ENCODE assay signal across 9 mouse cellular contexts in genomic region chr12:51865790-51866179, GRCm38 (mm10). TPM values are rescaled to one million over a fixed set of nuclear protein-coding genes. Genes with fewer than 3 reads are reported as not detected.
DNase-seq lines count a peak whose midpoint lies in the region; ATAC-seq lines count a peak whose summit lies in the region.
"Had no signal": no experiment of that assay in that cellular context is flagged by ENCODE, and none has a peak within 500 bp of the region (broad histone marks: within the 10 kb centered on the region; RNA-seq: fewer than 3 reads in every experiment).

No protein-coding gene starts in this region.

- DNase-seq in ovary, postnatal 36 days (ENCODE audit: low spot score), result peak; percentile 23
- no peak for DNase-seq in ovary, postnatal 10 days (ENCODE audit: low spot score)
- DNase-seq in heart, adult 8-10 months (ENCODE audit: low spot score), result peak; percentile 36
- peak; percentile 27 for DNase-seq in kidney, postnatal 14 days
- peak; percentile 27 for DNase-seq in thymus, postnatal 4 days
- no peak for DNase-seq in spleen, postnatal 4 days (ENCODE audit: low spot score in 2 of 2)

- H3K4me1 ChIP-seq in brown adipose tissue, adult 24 weeks (ENCODE audit: control insufficient read depth, insufficient read depth, insufficient read length, low read length), result peaks cover 11% of the 10 kb centered on the region
- H3K4me1 ChIP-seq in midbrain, embryonic 12.5 days, result peaks cover 25% of the 10 kb centered on the region

- no peaks in the 10 kb centered on the region for H3K9me3 ChIP-seq in midbrain, embryonic 12.5 days

- H3K4me3 ChIP-seq in brown adipose tissue, adult 24 weeks (ENCODE audit: insufficient read depth, low read depth, low read length), result no peak overlapping the region
- H3K4me3 ChIP-seq in midbrain, embryonic 12.5 days, result no peak overlapping the region
- H3K4me3 ChIP-seq: erythroblast, embryonic 14.5 days had no signal

- peaks cover 41% of the 10 kb centered on the region for H3K27me3 ChIP-seq in midbrain, embryonic 12.5 days

- H3K9ac ChIP-seq in midbrain, embryonic 12.5 days (replicated peaks), result no peak overlapping the region

- no peaks in the 10 kb centered on the region for H3K36me3 ChIP-seq in midbrain, embryonic 12.5 days

- peak overlapping the region; percentile 72 for H3K27ac ChIP-seq in brown adipose tissue, adult 24 weeks (replicated peaks; ENCODE audit: low read depth, low read length)
- peak overlapping the region; percentile 32; the same call in 1 of the 2 replicates for H3K27ac ChIP-seq in midbrain, embryonic 12.5 days (replicated peaks)

- H3K4me2 ChIP-seq in midbrain, embryonic 12.5 days (replicated peaks), result peak overlapping the region; percentile 8; the same call in 1 of the 2 replicates

- WGBS in midbrain, embryonic 12.5 days, result 13% methylated on average over 4 of the region's 4 CpGs

- ATAC-seq in midbrain, embryonic 12.5 days (ENCODE audit: low FRiP score, low read depth), result peak; percentile 91

RNA-seq across cellular contexts. Expression of gene Hectd1, which starts 36.4 kb away (rescaled TPM):
- polyA plus RNA-seq in brown adipose tissue, adult 24 weeks (2012; ENCODE audit: insufficient read depth, insufficient read length, missing spikeins), result 27.3 and 27.8 TPM in 2 replicates
- 10 to 100 TPM; 77.7 to 80.2 (median 79.4) TPM for total RNA-seq in heart, adult 8-10 months (2022)
- 40.8 and 41.5 TPM in 2 replicates for polyA plus RNA-seq in midbrain, embryonic 12.5 days (2016; fragmentation: Nextera tagmentation; extraction: Ambion mirVana)

Comparison
In these comparisons a context has a peak if more than half of its experiments do, and no peak if none do; other contexts are left out.
1. DNase-seq: peak in ovary, postnatal 36 days (single experiment), heart, adult 8-10 months (single experiment), kidney, postnatal 14 days (single experiment) and thymus, postnatal 4 days (single experiment); none in ovary, postnatal 10 days (single experiment) and spleen, postnatal 4 days (0 of 2).